ENCODE assay signal across 29 mouse cellular contexts in the genomic region with DNA sequence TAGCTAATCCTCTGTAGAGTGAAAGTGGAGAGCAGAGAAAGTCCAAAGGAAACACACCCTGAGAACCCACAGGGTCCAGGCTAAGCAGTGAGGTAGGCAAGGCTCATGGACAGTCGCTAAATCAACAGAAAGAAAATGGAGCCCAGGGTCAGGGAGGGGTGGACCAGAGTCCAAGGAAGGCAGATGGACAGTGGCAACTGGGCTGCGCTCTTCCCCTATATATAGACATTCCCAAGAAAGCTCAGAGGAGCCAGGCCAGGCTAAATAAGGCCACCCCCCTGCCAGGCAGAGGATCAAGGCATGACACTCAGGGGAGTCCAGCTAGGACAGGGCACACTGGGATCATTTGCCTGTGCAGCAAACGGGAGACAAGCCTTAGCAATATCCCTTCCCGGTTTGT. TPM values are rescaled to one million over a fixed set of nuclear protein-coding genes. Genes with fewer than 3 reads are reported as not detected.
DNase-seq lines count a peak whose midpoint lies in the region; ATAC-seq and TF ChIP-seq lines count a peak whose summit lies in the region.
"Had no signal": no experiment of that assay in that cellular context is flagged by ENCODE, and none has a peak within 500 bp of the region (broad histone marks: within the 10 kb centered on the region; RNA-seq: fewer than 3 reads in every experiment).

No protein-coding gene starts in this region.

- no peak for ATAC-seq in embryonic facial prominence, embryonic 15.5 days (ENCODE audit: insufficient number of reproducible peaks, low FRiP score, low TSS enrichment, low read depth)
- ATAC-seq: activated CD4-positive, CD25-positive, alpha-beta regulatory T cell, adult 4 months; forebrain, embryonic 13.5 days; forebrain, embryonic 16.5 days; intestine, postnatal 0 days had no signal

- no peak overlapping the region for H3K4me2 ChIP-seq in embryonic facial prominence, embryonic 15.5 days (replicated peaks)
- H3K4me2 ChIP-seq in myocyte (ENCODE audit: low read depth), result peak overlapping the region; percentile 56
- H3K4me2 ChIP-seq: embryonic facial prominence, embryonic 13.5 days; forebrain, embryonic 13.5 days; heart, embryonic 13.5 days; hindbrain, embryonic 12.5 days; hindbrain, embryonic 15.5 days had no signal

- no peak for DNase-seq in embryonic facial prominence, embryonic 10.5 days (ENCODE audit: low spot score)
- peak; percentile 91 for DNase-seq in gastrocnemius, adult 2 months
- DNase-seq in gastrocnemius, postnatal 10 days, result peak; percentile 52
- DNase-seq in thymus, postnatal 14 days, result no peak
- DNase-seq in frontal cortex, postnatal 10 days (ENCODE audit: low spot score in 2 of 2), result no peak
- no peak for DNase-seq in MN1 (ENCODE audit: low spot score)
- DNase-seq: adrenal gland, adult 8-10 months; adrenal gland, postnatal 25 days; B cell, adult 2 months; cerebellum, adult 2 months; cerebellum, adult 9-11 months; cerebellum, postnatal 25 days; heart, adult 18-20 months; heart, postnatal 14 days; kidney, adult 2 months had no signal

- H3K9me3 ChIP-seq in embryonic facial prominence, embryonic 15.5 days (replicated peaks), result no peaks in the 10 kb centered on the region
- no peaks in the 10 kb centered on the region for H3K9me3 ChIP-seq in embryonic facial prominence, embryonic 10.5 days
- H3K9me3 ChIP-seq: embryonic facial prominence, embryonic 13.5 days; forebrain, embryonic 10.5 days; forebrain, embryonic 13.5 days; G1E; heart, embryonic 13.5 days; hindbrain, embryonic 12.5 days; hindbrain, embryonic 15.5 days had no signal

- H3K27me3 ChIP-seq in embryonic facial prominence, embryonic 15.5 days, result no peaks in the 10 kb centered on the region; the same call in 1 of the 2 replicates
- peaks cover 19% of the 10 kb centered on the region; the same call in 1 of the 2 replicates for H3K27me3 ChIP-seq in embryonic facial prominence, embryonic 10.5 days (replicated peaks; ENCODE audit: low read depth, poor library complexity, severe bottlenecking)
- H3K27me3 ChIP-seq in myocyte (ENCODE audit: control insufficient read depth, insufficient read depth, insufficient read length), result no peaks in the 10 kb centered on the region
- H3K27me3 ChIP-seq: embryonic facial prominence, embryonic 13.5 days; forebrain, embryonic 13.5 days; hindbrain, embryonic 15.5 days had no signal

- peak; percentile 48 for TF ChIP-seq POLR2A in myocyte (IDR thresholded peaks at IDR 0.05; ENCODE audit: insufficient read length, low read depth)

- 78% methylated on average over 4 of the region's 4 CpGs for WGBS in embryonic facial prominence, embryonic 15.5 days
- 74% methylated on average over 4 of the region's 4 CpGs for WGBS in embryonic facial prominence, embryonic 10.5 days

- intact Hi-C loops in gastrocnemius, adult 2 months (cut with DNase I), result no loop called here

- H3K4me3 ChIP-seq in embryonic facial prominence, embryonic 15.5 days (replicated peaks), result no peak overlapping the region
- H3K4me3 ChIP-seq in embryonic facial prominence, embryonic 10.5 days, result no peak overlapping the region
- H3K4me3 ChIP-seq in gastrocnemius, adult 2 months, result peak overlapping the region; percentile 52
- no peak overlapping the region for H3K4me3 ChIP-seq in myocyte
- H3K4me3 ChIP-seq: embryonic facial prominence, embryonic 13.5 days; forebrain, embryonic 10.5 days; forebrain, embryonic 13.5 days; heart, embryonic 13.5 days; hindbrain, embryonic 12.5 days; hindbrain, embryonic 15.5 days had no signal

- peaks cover 8% of the 10 kb centered on the region for H3K79me2 ChIP-seq in myocyte (ENCODE audit: control insufficient read depth, insufficient read depth)

- no peak overlapping the region for H3K9ac ChIP-seq in embryonic facial prominence, embryonic 15.5 days
- H3K9ac ChIP-seq: embryonic facial prominence, embryonic 13.5 days; forebrain, embryonic 13.5 days; heart, embryonic 13.5 days; hindbrain, embryonic 12.5 days; hindbrain, embryonic 15.5 days had no signal

- no peak overlapping the region for H3ac ChIP-seq in myocyte (ENCODE audit: control insufficient read depth, insufficient read length)

- no peaks in the 10 kb centered on the region for H3K36me3 ChIP-seq in embryonic facial prominence, embryonic 15.5 days
- no peaks in the 10 kb centered on the region for H3K36me3 ChIP-seq in embryonic facial prominence, embryonic 10.5 days (replicated peaks)
- H3K36me3 ChIP-seq in myocyte (ENCODE audit: control insufficient read depth, insufficient read depth), result no peaks in the 10 kb centered on the region
- H3K36me3 ChIP-seq: embryonic facial prominence, embryonic 13.5 days; forebrain, embryonic 10.5 days; G1E; heart, embryonic 13.5 days; hindbrain, embryonic 12.5 days; hindbrain, embryonic 15.5 days had no signal

- 0 out of 2 replicates have a peak overlapping the region, but pooled peaks have one; percentile 17 for H3K27ac ChIP-seq in embryonic facial prominence, embryonic 15.5 days (replicated peaks)
- no peak overlapping the region for H3K27ac ChIP-seq in embryonic facial prominence, embryonic 10.5 days (replicated peaks)
- H3K27ac ChIP-seq in gastrocnemius, adult 2 months, result peak overlapping the region; percentile 95
- H3K27ac ChIP-seq: embryonic facial prominence, embryonic 13.5 days; forebrain, embryonic 10.5 days; forebrain, embryonic 13.5 days; heart, embryonic 13.5 days; hindbrain, embryonic 12.5 days; hindbrain, embryonic 15.5 days had no signal

- peaks cover 13% of the 10 kb centered on the region for H3K4me1 ChIP-seq in embryonic facial prominence, embryonic 15.5 days
- peaks cover 23% of the 10 kb centered on the region for H3K4me1 ChIP-seq in embryonic facial prominence, embryonic 10.5 days

- no peak for TF ChIP-seq CTCF in gastrocnemius, adult 2 months (IDR thresholded peaks at IDR 0.05)

TF ChIP-seq in myocyte, 11 proteins besides CTCF, POLR2A, EP300 and RAD21:
- TF ChIP-seq MYOG (IDR thresholded peaks at IDR 0.05; ENCODE audit: control insufficient read depth in 1 of 3, insufficient read depth in 1 of 3, insufficient read length in 2 of 3, low read depth in 2 of 3), result peak in 1 of 3 experiments; percentile 24
- TF ChIP-seq TCF3 (IDR thresholded peaks at IDR 0.05; ENCODE audit: insufficient read length, low read depth), result peak; percentile 17
- peak; percentile 25 for TF ChIP-seq TCF12 (IDR thresholded peaks at IDR 0.05; ENCODE audit: insufficient read depth, poor library complexity, severe bottlenecking)
- TF ChIP-seq USF1 (IDR thresholded peaks at IDR 0.05; ENCODE audit: low read depth), result no peak
- TF ChIP-seq MYOD1 (IDR thresholded peaks at IDR 0.05; ENCODE audit: control insufficient read depth in 1 of 3, insufficient read length in 2 of 3, low read depth in 2 of 3), result peak; percentile 88 to 97 (median 92)
- no peak for TF ChIP-seq MAX (IDR thresholded peaks at IDR 0.05; ENCODE audit: low read depth)
- no peak for TF ChIP-seq REST (IDR thresholded peaks at IDR 0.05; ENCODE audit: insufficient read depth, insufficient read length)
- TF ChIP-seq E2F4 (IDR thresholded peaks at IDR 0.05; ENCODE audit: insufficient read depth), result no peak
- no peak for TF ChIP-seq CEBPB (IDR thresholded peaks at IDR 0.05; ENCODE audit: insufficient read depth, poor library complexity, severe bottlenecking)
- no peak for TF ChIP-seq POLR2AphosphoS2 (IDR thresholded peaks at IDR 0.05; ENCODE audit: insufficient read length, low read depth)
- TF ChIP-seq SRF (IDR thresholded peaks at IDR 0.05; ENCODE audit: control insufficient read depth, insufficient read length, low read depth), result peak; percentile 95

RNA-seq across cellular contexts. Expression of a gene that starts 2.1 kb away (rescaled TPM):
- 383 and 528 TPM in 2 replicates for polyA plus RNA-seq in embryonic facial prominence, embryonic 15.5 days (2015; fragmentation: Nextera tagmentation; extraction: Ambion mirVana)
- polyA plus RNA-seq in embryonic facial prominence, embryonic 10.5 days (2016; fragmentation: Nextera tagmentation; extraction: Ambion mirVana), result not detected in 2 replicates
- total RNA-seq in gastrocnemius, adult 2 months (2021), result over 10,000 TPM; 14,820 to 17,621 TPM
- total RNA-seq in gastrocnemius, postnatal 10 days (2021), result over 10,000 TPM; 13,775 to 14,965 TPM
- polyA plus RNA-seq in myocyte (2012; fragmentation: generic; extraction: Trizol), result 3,985 TPM
- total RNA-seq: adrenal gland, adult 8-10 months; adrenal gland, postnatal 25 days; CH12.LX; common myeloid progenitor, adult 5-6 weeks; G1E; heart, postnatal 14 days had no signal
- polyA plus RNA-seq: activated CD4-positive, CD25-positive, alpha-beta regulatory T cell, adult 4 months; forebrain, embryonic 10.5 days; forebrain, embryonic 13.5 days; forebrain, embryonic 16.5 days; G1E had no signal

RNA-seq across cellular contexts. Expression of a gene that starts 3.7 kb away (rescaled TPM):
- polyA plus RNA-seq in embryonic facial prominence, embryonic 15.5 days (2015; fragmentation: Nextera tagmentation; extraction: Ambion mirVana), result 37.1 and 37.3 TPM in 2 replicates
- polyA plus RNA-seq in embryonic facial prominence, embryonic 10.5 days (2016; fragmentation: Nextera tagmentation; extraction: Ambion mirVana), result 10.7 and 11.9 TPM in 2 replicates
- total RNA-seq in gastrocnemius, adult 2 months (2021), result 10 to 100 TPM; 20.6 to 25.6 TPM
- 10 to 100 TPM; 18.1 to 20.5 TPM for total RNA-seq in gastrocnemius, postnatal 10 days (2021)
- 29.5 TPM for polyA plus RNA-seq in myocyte (2012; fragmentation: generic; extraction: Trizol)

RNA-seq across cellular contexts. Expression of a gene that starts 12.2 kb away (rescaled TPM):
- 297 and 302 TPM in 2 replicates for polyA plus RNA-seq in embryonic facial prominence, embryonic 15.5 days (2015; fragmentation: Nextera tagmentation; extraction: Ambion mirVana)
- 571 and 605 TPM in 2 replicates for polyA plus RNA-seq in embryonic facial prominence, embryonic 10.5 days (2016; fragmentation: Nextera tagmentation; extraction: Ambion mirVana)
- under 1 TPM; 0.20 to 0.33 TPM for total RNA-seq in gastrocnemius, adult 2 months (2021)
- total RNA-seq in gastrocnemius, postnatal 10 days (2021), result 10 to 100 TPM; 14.2 to 16.9 TPM
- polyA plus RNA-seq in myocyte (2012; fragmentation: generic; extraction: Trizol), result 103 TPM

RNA-seq across cellular contexts. Expression of a gene that starts 22.8 kb away (rescaled TPM):
- polyA plus RNA-seq in embryonic facial prominence, embryonic 15.5 days (2015; fragmentation: Nextera tagmentation; extraction: Ambion mirVana), result 20.7 and 20.9 TPM in 2 replicates
- polyA plus RNA-seq in embryonic facial prominence, embryonic 10.5 days (2016; fragmentation: Nextera tagmentation; extraction: Ambion mirVana), result 13.9 and 15.8 TPM in 2 replicates
- 1 to 10 TPM; 7.9 to 8.6 TPM for total RNA-seq in gastrocnemius, adult 2 months (2021)
- total RNA-seq in gastrocnemius, postnatal 10 days (2021), result 10 to 100 TPM in 1 of 2 experiments, 1 to 10 TPM in 1; 9.7 to 10.4 TPM
- 24.5 TPM for polyA plus RNA-seq in myocyte (2012; fragmentation: generic; extraction: Trizol)

RNA-seq across cellular contexts. Expression of a gene that starts 23.0 kb away (rescaled TPM):
- 7.3 and 7.6 TPM in 2 replicates for polyA plus RNA-seq in embryonic facial prominence, embryonic 15.5 days (2015; fragmentation: Nextera tagmentation; extraction: Ambion mirVana)
- polyA plus RNA-seq in embryonic facial prominence, embryonic 10.5 days (2016; fragmentation: Nextera tagmentation; extraction: Ambion mirVana), result 8.5 and 8.6 TPM in 2 replicates
- 1 to 10 TPM; 1.2 to 1.4 TPM for total RNA-seq in gastrocnemius, adult 2 months (2021)
- 1 to 10 TPM; 1.2 to 1.4 TPM for total RNA-seq in gastrocnemius, postnatal 10 days (2021)
- polyA plus RNA-seq in myocyte (2012; fragmentation: generic; extraction: Trizol), result 3.3 TPM

Comparison
In these comparisons a context has a peak if more than half of its experiments do, and no peak if none do; other contexts are left out.
1. RNA of a gene that starts 2.1 kb away (polyA plus RNA-seq): 3,985 TPM in myocyte (single experiment) and 383 to 528 TPM in embryonic facial prominence, embryonic 15.5 days; not detected in embryonic facial prominence, embryonic 10.5 days; every median in the first group is over 100 times any median in the second.
2. DNase-seq: peak in gastrocnemius, adult 2 months (single experiment) and gastrocnemius, postnatal 10 days (single experiment); none in embryonic facial prominence, embryonic 10.5 days (single experiment), thymus, postnatal 14 days (single experiment), frontal cortex, postnatal 10 days (0 of 2) and MN1 (single experiment).